Mouse (Mus musculus) cortical plate, adult 2 months (tissue): ENCODE measurements around the gene Arhgef3. TPM values are rescaled to one million over a fixed set of nuclear protein-coding genes. Genes with fewer than 3 reads are reported as not detected.

Source experiments
- H3K27ac ChIP-seq: fragments of 200-500 bp; 2 replicates; pipeline ENCODE4 v1.5.1; 2012; ENCODE audit warnings: low read length, control low read depth, inconsistent platforms; ENCODE audit not compliant: insufficient read depth
- H3K4me1 ChIP-seq: fragments of 200-500 bp; 2 replicates; pipeline ENCODE4 v1.6.1; 2011; ENCODE audit warnings: low read length; ENCODE audit not compliant: control insufficient read depth, insufficient read depth
- H3K4me3 ChIP-seq: fragments of 200-500 bp; 2 replicates; pipeline ENCODE4 v1.5.1; 2011; ENCODE audit warnings: mild to moderate bottlenecking, low read length, control low read depth; ENCODE audit not compliant: insufficient read depth
- CTCF ChIP-seq: fragments of 200-500 bp; IDR thresholded peaks from 2 replicates; pipeline ENCODE4 v1.5.1; 2011; ENCODE audit warnings: mild to moderate bottlenecking, control low read depth, low read length; ENCODE audit not compliant: insufficient read depth; ENCODE audit errors: extremely low read depth
- POLR2A ChIP-seq: fragments of 200-500 bp; IDR thresholded peaks from 2 replicates; pipeline ENCODE4 v1.6.1; 2011; ENCODE audit warnings: mild to moderate bottlenecking, low read length, control low read depth; ENCODE audit not compliant: insufficient read depth; ENCODE audit errors: extremely low read depth
- polyA plus RNA-seq: library from polyadenylated mRNA; depleted of rRNA; stranded (reverse); fragments of >200 nt; gene quantifications from 2 replicates; pipeline ENCODE4 v1.2.3, GENCODE M21; 2012; rRNA removed

The Arhgef3 gene
- polyA plus RNA-seq, 1 experiment: 42.9 TPM

- peak overlapping the region; percentile 98 for H3K27ac ChIP-seq
- TF ChIP-seq POLR2A (peak; percentile 48; the same call in 1 of the 2 replicates), CTCF (no peak)
- H3K4me3 ChIP-seq: peak overlapping the region; percentile 46
- H3K4me1 ChIP-seq: no peaks in the 10 kb centered on the region
Observed at GRCm38 (mm10) chr14:27428973-27429711, 314.4 kb downstream of the Arhgef3 start.

GRCm38 (mm10) chr14:27430280-27430679 is 315.6 kb downstream of the Arhgef3 start:
- Histone ChIP-seq H3K4me3 (no peak overlapping the region), H3K4me1 (no peaks in the 10 kb centered on the region), H3K27ac (no peak overlapping the region)
- no peak for TF ChIP-seq POLR2A
- TF ChIP-seq CTCF: no peak

GRCm38 (mm10) chr14:27432064-27432463 is 317.4 kb downstream of the Arhgef3 start:
- Histone ChIP-seq H3K27ac (no peak overlapping the region), H3K4me1 (no peaks in the 10 kb centered on the region), H3K4me3 (no peak overlapping the region)
- TF ChIP-seq CTCF: no peak
- no peak for TF ChIP-seq POLR2A

- Histone ChIP-seq H3K4me1 (no peaks in the 10 kb centered on the region), H3K27ac (no peak overlapping the region), H3K4me3 (no peak overlapping the region)
- TF ChIP-seq CTCF (no peak), POLR2A (no peak)
Observed at GRCm38 (mm10) chr14:27436116-27436515, 321.4 kb downstream of the Arhgef3 start.

GRCm38 (mm10) chr14:27436826-27437225 is 322.1 kb downstream of the Arhgef3 start:
- Histone ChIP-seq H3K4me1 (no peaks in the 10 kb centered on the region), H3K4me3 (no peak overlapping the region), H3K27ac (no peak overlapping the region)
- TF ChIP-seq POLR2A: no peak
- TF ChIP-seq CTCF: no peak

- Histone ChIP-seq H3K27ac (no peak overlapping the region), H3K4me1 (peaks cover 3% of the 10 kb centered on the region), H3K4me3 (no peak overlapping the region)
- TF ChIP-seq CTCF (no peak), POLR2A (no peak)
Observed at GRCm38 (mm10) chr14:27440921-27441320, 326.2 kb downstream of the Arhgef3 start.

GRCm38 (mm10) chr14:27444851-27445281 is 330.2 kb downstream of the Arhgef3 start:
- Histone ChIP-seq H3K27ac (peak overlapping the region; percentile 97), H3K4me3 (no peak overlapping the region), H3K4me1 (peaks cover 3% of the 10 kb centered on the region)
- no peak for TF ChIP-seq CTCF
- TF ChIP-seq POLR2A: no peak

GRCm38 (mm10) chr14:27446963-27447362 is 332.3 kb downstream of the Arhgef3 start:
- no peak overlapping the region for H3K27ac ChIP-seq
- H3K4me3 ChIP-seq: no peak overlapping the region
- peaks cover 3% of the 10 kb centered on the region for H3K4me1 ChIP-seq
- no peak for TF ChIP-seq POLR2A
- TF ChIP-seq CTCF: no peak

Other genes with a start within 250 kb of the Arhgef3 start
- gene Asb14, start 220.3 kb upstream of the Arhgef3 start, polyA plus RNA-seq: 0.09 and 0.31 TPM in 2 replicates
- gene Appl1, start 143.7 kb upstream of the Arhgef3 start, polyA plus RNA-seq: 33.3 and 34.7 TPM in 2 replicates
- gene Hesx1, start 120.5 kb upstream of the Arhgef3 start, polyA plus RNA-seq: not detected in 2 replicates
- gene Il17rd, start 76.0 kb upstream of the Arhgef3 start, polyA plus RNA-seq: 1.6 and 1.7 TPM in 2 replicates